13 mouse cellular contexts compared by ENCODE assay signal in the genomic region with DNA sequence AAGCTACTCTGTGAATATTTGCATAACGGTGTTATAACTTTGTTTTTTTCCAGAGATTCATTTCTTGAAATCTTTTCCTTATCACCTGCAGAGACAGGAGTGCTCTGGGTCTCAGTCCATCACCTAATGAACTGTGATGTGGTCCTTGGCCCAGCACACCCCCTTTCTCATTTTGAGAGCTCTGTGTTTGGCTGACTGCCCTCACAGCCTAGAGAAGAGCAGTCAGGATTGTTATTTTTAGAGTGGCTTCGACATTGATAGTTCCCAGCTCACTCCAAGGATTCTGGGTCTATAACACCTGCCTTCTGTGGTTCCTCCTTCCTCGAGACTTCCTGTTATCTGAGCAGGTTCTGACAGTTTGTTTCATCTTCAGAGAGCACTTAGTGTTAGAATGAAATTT.
DNase-seq lines count a peak whose midpoint lies in the region; ATAC-seq lines count a peak whose summit lies in the region.
"Had no signal": no experiment of that assay in that cellular context is flagged by ENCODE, and none has a peak within 500 bp of the region (broad histone marks: within the 10 kb centered on the region; RNA-seq: fewer than 3 reads in every experiment).

No protein-coding gene starts in this region.

- H3K4me3 ChIP-seq in forebrain, embryonic 11.5 days (ENCODE audit: low read depth, low read length), result no peak overlapping the region
- no peak overlapping the region for H3K4me3 ChIP-seq in forebrain, embryonic 15.5 days
- no peak overlapping the region for H3K4me3 ChIP-seq in hindbrain, embryonic 16.5 days (ENCODE audit: low read length)
- no peak overlapping the region for H3K4me3 ChIP-seq in hindbrain, embryonic 11.5 days (ENCODE audit: low read depth, low read length)
- H3K4me3 ChIP-seq in heart, embryonic 14.5 days (ENCODE audit: control insufficient read depth in 1 of 2, insufficient read depth in 1 of 2, low read depth in 1 of 2, low read length in 2 of 2), result no peak overlapping the region
- H3K4me3 ChIP-seq: limb, embryonic 10.5 days; liver, embryonic 15.5 days had no signal

- H3K4me1 ChIP-seq in forebrain, embryonic 11.5 days (replicated peaks; ENCODE audit: control insufficient read depth, insufficient read depth, low read length), result peaks cover 25% of the 10 kb centered on the region
- peaks cover 43% of the 10 kb centered on the region for H3K4me1 ChIP-seq in forebrain, embryonic 15.5 days
- H3K4me1 ChIP-seq in hindbrain, embryonic 16.5 days (ENCODE audit: control insufficient read depth, insufficient read depth, low read depth, low read length), result peaks cover 35% of the 10 kb centered on the region
- peaks cover 12% of the 10 kb centered on the region for H3K4me1 ChIP-seq in hindbrain, embryonic 11.5 days (replicated peaks; ENCODE audit: control insufficient read depth, insufficient read depth, low read length)
- H3K4me1 ChIP-seq in heart, embryonic 14.5 days (ENCODE audit: control insufficient read depth in 2 of 2, insufficient read depth in 2 of 2, low read length in 2 of 2), result peaks cover 30 to 54% of the 10 kb centered on the region in 2 experiments

- H3K4me2 ChIP-seq in forebrain, embryonic 11.5 days (ENCODE audit: low read depth, low read length, severe bottlenecking), result peak overlapping the region; percentile 22; the same call in 1 of the 2 replicates
- no peak overlapping the region for H3K4me2 ChIP-seq in forebrain, embryonic 15.5 days (replicated peaks)
- H3K4me2 ChIP-seq in hindbrain, embryonic 16.5 days (ENCODE audit: low read length), result no peak overlapping the region
- H3K4me2 ChIP-seq in hindbrain, embryonic 11.5 days (replicated peaks; ENCODE audit: low read depth, low read length), result no peak overlapping the region
- no peak overlapping the region for H3K4me2 ChIP-seq in heart, embryonic 14.5 days (ENCODE audit: low read length)

- WGBS in forebrain, embryonic 11.5 days, result 60% methylated on average over 3 of the region's 3 CpGs
- WGBS in forebrain, embryonic 15.5 days, result 27% methylated on average over 3 of the region's 3 CpGs
- 43% methylated on average over 3 of the region's 3 CpGs for WGBS in hindbrain, embryonic 16.5 days
- 82% methylated on average over 3 of the region's 3 CpGs for WGBS in hindbrain, embryonic 11.5 days
- 17% methylated on average over 3 of the region's 3 CpGs for WGBS in heart, embryonic 14.5 days

- H3K36me3 ChIP-seq in forebrain, embryonic 11.5 days (ENCODE audit: control insufficient read depth, insufficient read depth, low read length), result no peaks in the 10 kb centered on the region
- H3K36me3 ChIP-seq in forebrain, embryonic 15.5 days, result no peaks in the 10 kb centered on the region
- no peaks in the 10 kb centered on the region for H3K36me3 ChIP-seq in hindbrain, embryonic 16.5 days (ENCODE audit: control insufficient read depth, insufficient read depth, low read length)
- no peaks in the 10 kb centered on the region for H3K36me3 ChIP-seq in hindbrain, embryonic 11.5 days (ENCODE audit: control insufficient read depth, insufficient read depth, low read length)
- H3K36me3 ChIP-seq in heart, embryonic 14.5 days (ENCODE audit: control insufficient read depth, insufficient read depth, low read length), result no peaks in the 10 kb centered on the region; the same call in 1 of the 2 replicates

- ATAC-seq in forebrain, embryonic 11.5 days (replicated peaks; ENCODE audit: low FRiP score), result 0 out of 2 replicates have a peak, but pooled peaks have one; percentile 10
- no peak for ATAC-seq in forebrain, embryonic 15.5 days (replicated peaks)
- ATAC-seq in hindbrain, embryonic 16.5 days, result no peak
- no peak for ATAC-seq in hindbrain, embryonic 11.5 days (ENCODE audit: low FRiP score)
- ATAC-seq in heart, embryonic 14.5 days (ENCODE audit: insufficient number of reproducible peaks, insufficient read depth, low FRiP score, low read depth), result peak; percentile 48; the same call in 1 of the 2 replicates
- ATAC-seq: activated CD4-positive, CD25-positive, alpha-beta regulatory T cell, adult 4 months had no signal

- no peak overlapping the region for H3K9ac ChIP-seq in forebrain, embryonic 11.5 days (ENCODE audit: low read length)
- no peak overlapping the region for H3K9ac ChIP-seq in forebrain, embryonic 15.5 days (replicated peaks)
- H3K9ac ChIP-seq in hindbrain, embryonic 16.5 days (ENCODE audit: low read depth, low read length), result no peak overlapping the region
- no peak overlapping the region for H3K9ac ChIP-seq in hindbrain, embryonic 11.5 days (ENCODE audit: low read depth, low read length)
- no peak overlapping the region for H3K9ac ChIP-seq in heart, embryonic 14.5 days (ENCODE audit: low read length)
- H3K9ac ChIP-seq: liver, embryonic 15.5 days had no signal

- H3K27ac ChIP-seq in forebrain, embryonic 11.5 days (ENCODE audit: low read depth, low read length), result no peak overlapping the region
- H3K27ac ChIP-seq in forebrain, embryonic 15.5 days (replicated peaks), result no peak overlapping the region
- H3K27ac ChIP-seq in hindbrain, embryonic 16.5 days (ENCODE audit: low read depth, low read length), result peak overlapping the region; percentile 4; the same call in 1 of the 2 replicates
- H3K27ac ChIP-seq in hindbrain, embryonic 11.5 days (ENCODE audit: low read depth, low read length), result no peak overlapping the region
- H3K27ac ChIP-seq in heart, embryonic 14.5 days (replicated peaks in 1 of 2; ENCODE audit: control insufficient read depth in 1 of 2, insufficient read depth in 1 of 2, low read depth in 2 of 2, low read length in 2 of 2), result peak overlapping the region; percentile 58 to 82
- H3K27ac ChIP-seq: limb, embryonic 10.5 days; liver, embryonic 15.5 days had no signal

- H3K9me3 ChIP-seq in forebrain, embryonic 11.5 days (ENCODE audit: control insufficient read depth, low read length), result no peaks in the 10 kb centered on the region
- no peaks in the 10 kb centered on the region for H3K9me3 ChIP-seq in forebrain, embryonic 15.5 days
- H3K9me3 ChIP-seq in hindbrain, embryonic 16.5 days (ENCODE audit: control insufficient read depth, low read length), result no peaks in the 10 kb centered on the region
- no peaks in the 10 kb centered on the region for H3K9me3 ChIP-seq in hindbrain, embryonic 11.5 days (ENCODE audit: control insufficient read depth, low read length)
- no peaks in the 10 kb centered on the region for H3K9me3 ChIP-seq in heart, embryonic 14.5 days (ENCODE audit: control insufficient read depth, low read length)
- H3K9me3 ChIP-seq: limb, embryonic 10.5 days; liver, embryonic 15.5 days had no signal

- no peak for DNase-seq in forebrain, embryonic 11.5 days (ENCODE audit: low spot score)
- no peak for DNase-seq in hindbrain, embryonic 11.5 days (ENCODE audit: low spot score)
- DNase-seq in A20 (ENCODE audit: low read depth, low spot score), result peak; percentile 34
- no peak for DNase-seq in urinary bladder, postnatal 36 days (ENCODE audit: low spot score in 2 of 2)
- no peak for DNase-seq in right cerebral cortex, adult 2 months (ENCODE audit: low spot score in 2 of 2)
- DNase-seq: gastrocnemius, postnatal 36 days; kidney, adult 8-10 months had no signal

- H3K27me3 ChIP-seq in forebrain, embryonic 11.5 days (ENCODE audit: control insufficient read depth, insufficient read depth, low read length), result no peaks in the 10 kb centered on the region
- no peaks in the 10 kb centered on the region for H3K27me3 ChIP-seq in forebrain, embryonic 15.5 days
- H3K27me3 ChIP-seq in hindbrain, embryonic 16.5 days (replicated peaks; ENCODE audit: control insufficient read depth, insufficient read depth, low read length), result no peaks in the 10 kb centered on the region
- no peaks in the 10 kb centered on the region for H3K27me3 ChIP-seq in hindbrain, embryonic 11.5 days (ENCODE audit: control insufficient read depth, insufficient read depth, low read length)
- no peaks in the 10 kb centered on the region for H3K27me3 ChIP-seq in heart, embryonic 14.5 days (ENCODE audit: control insufficient read depth, insufficient read depth, low read length)
- H3K27me3 ChIP-seq: liver, embryonic 15.5 days had no signal

Comparison
In these comparisons a context has a peak if more than half of its experiments do, and no peak if none do; other contexts are left out.
1. ATAC-seq: peak in forebrain, embryonic 11.5 days (single experiment) and heart, embryonic 14.5 days (single experiment); none in forebrain, embryonic 15.5 days (single experiment), hindbrain, embryonic 16.5 days (single experiment) and hindbrain, embryonic 11.5 days (single experiment).
2. H3K27ac ChIP-seq: peak in hindbrain, embryonic 16.5 days (single experiment) and heart, embryonic 14.5 days (2 of 2); none in forebrain, embryonic 11.5 days (single experiment), forebrain, embryonic 15.5 days (single experiment) and hindbrain, embryonic 11.5 days (single experiment).